Mouse (Mus musculus) splenic B cell, adult 2 months (primary cell): Measurements from ENCODE around the gene E030018B13Rik.

ENCODE experiments used
- DNase-seq: peaks from one replicate; pipeline ENCODE4 v3.0.0-alpha.2; 2011; ENCODE audit warnings: low read depth, low spot score
- H3K27me3 ChIP-seq: 2 replicates; pipeline ENCODE4 v1.6.1; 2012; ENCODE audit warnings: mild to moderate bottlenecking, low read length, moderate library complexity, mixed read lengths; ENCODE audit not compliant: control insufficient read depth, poor library complexity, insufficient read depth, severe bottlenecking
- H3K36me3 ChIP-seq: 2 replicates; pipeline ENCODE4 v1.6.1; 2012; ENCODE audit warnings: mild to moderate bottlenecking, low read length, moderate library complexity, mixed read lengths; ENCODE audit not compliant: control insufficient read depth, poor library complexity, insufficient read depth, severe bottlenecking

E030018B13Rik gene

DNA sequence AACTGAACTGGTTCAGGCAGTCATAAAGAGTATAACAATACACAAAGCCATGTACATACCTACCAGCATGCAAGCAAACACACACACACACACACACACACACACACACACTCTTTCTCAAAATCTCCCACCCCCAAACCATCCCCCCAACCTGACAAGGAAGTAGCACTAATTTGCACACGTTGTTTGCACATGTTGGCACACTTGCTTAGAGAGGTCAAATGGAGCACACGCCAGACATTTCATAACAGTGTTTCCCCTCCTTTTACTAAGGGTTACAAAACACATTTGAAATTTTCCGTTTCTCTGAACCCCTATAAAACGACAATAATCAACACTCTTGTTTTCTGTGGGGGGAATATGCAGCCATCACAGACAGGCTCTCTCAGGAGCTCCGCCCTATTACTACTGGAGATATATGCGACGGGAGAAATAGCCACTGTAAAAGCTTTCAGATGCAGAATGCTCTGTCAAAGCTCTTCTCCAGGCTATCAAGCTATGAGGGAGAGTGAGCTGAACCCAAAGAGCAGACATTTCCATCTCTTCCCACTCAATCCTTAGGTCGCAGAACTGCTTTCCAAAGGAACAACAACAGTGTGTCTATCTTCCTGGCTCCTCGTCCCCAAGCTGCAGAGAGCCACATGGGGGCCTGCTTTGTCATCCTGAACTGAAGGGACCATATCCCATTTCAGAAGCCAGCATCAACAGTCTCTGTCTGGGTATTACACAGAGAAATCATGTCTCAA, 12.8 kb upstream of the E030018B13Rik start:
- H3K36me3 ChIP-seq, result no peaks in the 10 kb centered on the region; the same call in 1 of the 2 replicates
- H3K27me3 ChIP-seq, result no peaks in the 10 kb centered on the region
- DNase-seq, result no peak

DNA sequence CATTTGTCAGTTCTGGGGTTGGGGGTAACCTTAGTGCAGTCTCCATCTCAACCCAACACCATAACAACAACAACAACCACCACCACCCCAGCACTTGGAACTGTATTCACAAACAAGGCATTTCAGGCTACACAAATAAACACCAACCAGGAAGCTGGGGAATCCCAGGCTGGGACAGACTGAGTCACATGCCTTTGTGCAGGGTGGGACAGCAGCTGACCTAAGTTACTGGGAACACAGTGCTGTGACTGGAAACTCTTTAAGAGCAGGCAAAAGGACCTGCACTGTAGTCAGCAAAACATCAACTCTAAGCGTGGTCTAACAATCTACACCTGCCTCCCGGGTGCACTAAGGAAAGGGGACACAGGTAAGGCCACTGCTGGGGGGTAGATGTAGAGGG, 11.5 kb upstream of the E030018B13Rik start:
- no peaks in the 10 kb centered on the region for H3K27me3 ChIP-seq
- DNase-seq, result no peak
- H3K36me3 ChIP-seq, result no peaks in the 10 kb centered on the region; the same call in 1 of the 2 replicates

DNA sequence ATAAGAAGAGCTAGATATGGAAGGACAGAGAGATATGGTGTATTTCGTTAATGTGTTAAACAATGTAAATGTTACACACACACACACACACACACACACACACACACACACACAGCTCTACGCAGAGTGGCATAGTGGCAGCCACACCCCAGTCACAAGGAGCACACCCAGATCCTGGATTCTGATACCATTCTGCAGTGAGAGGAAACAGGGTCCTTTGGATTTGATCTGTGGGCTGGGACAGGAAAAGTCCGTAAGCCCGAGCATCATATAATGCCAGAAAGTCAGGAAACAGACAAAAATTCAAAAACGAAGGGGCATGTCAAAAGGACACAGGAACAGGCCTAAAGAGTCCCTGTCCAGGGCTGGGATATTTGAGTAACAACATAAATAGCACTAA, 11.0 kb upstream of the E030018B13Rik start:
- DNase-seq, result no peak
- no peaks in the 10 kb centered on the region; the same call in 1 of the 2 replicates for H3K36me3 ChIP-seq
- H3K27me3 ChIP-seq, result no peaks in the 10 kb centered on the region

DNA sequence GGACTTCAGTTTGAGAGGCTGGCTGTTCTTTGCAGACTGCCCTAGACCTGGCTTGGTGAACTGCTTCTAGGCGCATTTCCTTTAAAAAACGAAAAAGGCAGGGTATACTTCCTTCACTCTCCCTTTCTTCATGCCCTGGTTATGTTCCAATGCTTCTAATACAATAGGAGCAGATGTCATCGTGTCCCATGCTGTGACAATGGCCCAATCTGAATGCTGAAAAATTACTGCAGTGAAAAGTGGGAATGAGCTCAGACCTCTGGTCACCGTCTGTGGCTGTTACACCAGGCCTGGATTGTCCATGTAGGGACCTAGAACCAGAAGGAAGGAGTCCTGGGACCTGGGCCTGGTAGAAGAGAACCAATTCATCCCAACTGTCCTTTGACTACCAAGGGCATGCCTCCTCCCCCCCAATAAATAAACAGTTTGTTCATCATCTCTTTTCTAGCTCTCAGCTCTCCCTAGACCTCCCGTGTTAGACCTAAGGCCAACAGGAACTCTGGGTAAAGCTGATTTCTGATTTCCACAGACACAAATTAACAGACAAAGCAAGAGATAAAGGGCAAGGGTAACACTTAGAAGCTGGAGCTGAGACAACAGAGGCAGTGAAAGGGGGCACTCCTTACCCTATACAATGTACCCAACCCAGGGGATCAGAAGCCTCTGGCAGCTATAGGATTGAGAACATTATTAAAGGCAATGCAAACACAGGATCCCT, 8.7 kb upstream of the E030018B13Rik start:
- no peak for DNase-seq
- no peaks in the 10 kb centered on the region for H3K27me3 ChIP-seq
- no peaks in the 10 kb centered on the region; the same call in 1 of the 2 replicates for H3K36me3 ChIP-seq

DNA sequence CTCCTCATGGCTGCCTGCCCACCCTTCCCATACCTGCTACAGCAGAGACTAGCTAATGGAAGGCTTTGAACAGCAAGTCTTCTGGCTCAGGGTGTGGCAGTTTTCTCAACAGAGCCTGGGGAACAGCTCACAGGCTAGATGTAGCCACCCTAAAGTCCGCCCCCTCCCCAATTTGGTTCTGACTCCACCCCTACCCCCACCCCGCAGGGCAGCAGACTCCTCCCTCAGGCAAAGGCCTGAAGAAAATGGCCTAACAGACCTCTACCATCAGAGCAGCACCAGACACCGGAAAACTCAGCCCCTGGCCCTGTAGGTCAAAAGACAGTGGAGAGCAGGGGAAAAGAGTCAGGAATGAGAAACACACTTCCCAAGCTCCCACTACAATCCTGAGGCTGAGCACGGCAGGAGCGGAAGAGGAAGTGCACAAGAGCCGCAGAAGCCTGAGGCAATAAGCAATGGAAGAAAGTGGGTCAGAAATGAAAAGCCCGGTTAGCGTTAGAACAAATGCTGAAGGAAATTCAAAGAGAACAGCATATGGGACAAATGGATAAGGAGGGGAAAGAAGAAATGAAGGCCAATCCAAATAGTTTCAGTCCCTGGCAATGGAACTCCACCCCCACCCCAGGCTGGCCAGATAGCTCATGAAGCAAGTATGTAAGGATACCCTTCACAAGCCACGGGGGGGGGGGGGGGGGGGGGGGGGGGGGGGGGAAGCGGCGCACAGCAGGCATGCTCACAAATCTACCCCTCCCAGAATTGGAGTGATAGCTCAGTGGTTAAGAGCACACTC, 8.0 kb upstream of the E030018B13Rik start:
- Histone ChIP-seq H3K27me3 (no peaks in the 10 kb centered on the region), H3K36me3 (no peaks in the 10 kb centered on the region; the same call in 1 of the 2 replicates)
- DNase-seq, result no peak

DNA sequence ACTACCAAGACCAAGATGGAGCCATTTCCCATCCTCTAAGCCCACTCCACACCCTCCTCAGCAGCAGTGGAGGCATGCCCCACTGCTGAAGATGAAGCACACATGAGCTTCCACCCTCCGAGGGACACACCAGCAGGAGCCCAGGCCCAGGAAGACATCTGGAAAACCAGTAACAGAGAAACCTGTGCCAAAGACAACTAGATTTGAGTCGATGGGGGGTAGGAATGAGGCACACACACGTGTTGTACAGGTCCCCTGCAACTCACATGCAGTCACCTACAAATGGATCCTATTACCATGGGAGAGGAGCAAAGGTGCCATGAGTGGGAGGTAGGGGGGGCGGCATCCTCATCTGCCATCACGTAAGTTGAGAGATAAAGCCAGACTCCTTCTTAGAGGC, 6.4 kb upstream of the E030018B13Rik start:
- H3K36me3 ChIP-seq, result no peaks in the 10 kb centered on the region; the same call in 1 of the 2 replicates
- DNase-seq, result no peak
- no peaks in the 10 kb centered on the region for H3K27me3 ChIP-seq

DNA sequence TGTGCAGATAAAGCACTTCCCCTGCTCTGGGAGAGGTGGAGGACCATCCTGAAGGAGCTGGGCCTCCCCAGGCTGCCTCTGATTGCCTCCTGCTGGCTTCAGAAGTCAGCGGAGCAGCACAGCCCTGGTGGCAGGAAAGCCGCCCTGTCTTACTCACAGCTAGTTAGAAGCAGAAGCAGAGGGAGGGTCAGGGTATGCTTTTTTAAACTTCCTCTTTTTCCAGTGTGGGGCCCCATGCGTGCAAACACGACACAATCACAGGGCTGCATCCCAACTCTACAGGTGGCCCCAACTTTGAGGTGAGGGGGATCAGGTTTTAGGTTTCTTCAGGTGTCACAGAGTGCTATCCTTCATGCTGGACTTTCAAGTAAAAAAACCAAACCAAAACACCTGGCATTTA, 5.7 kb upstream of the E030018B13Rik start:
- DNase-seq, result peak; percentile 75
- Histone ChIP-seq H3K36me3 (no peaks in the 10 kb centered on the region; the same call in 1 of the 2 replicates), H3K27me3 (no peaks in the 10 kb centered on the region)

DNA sequence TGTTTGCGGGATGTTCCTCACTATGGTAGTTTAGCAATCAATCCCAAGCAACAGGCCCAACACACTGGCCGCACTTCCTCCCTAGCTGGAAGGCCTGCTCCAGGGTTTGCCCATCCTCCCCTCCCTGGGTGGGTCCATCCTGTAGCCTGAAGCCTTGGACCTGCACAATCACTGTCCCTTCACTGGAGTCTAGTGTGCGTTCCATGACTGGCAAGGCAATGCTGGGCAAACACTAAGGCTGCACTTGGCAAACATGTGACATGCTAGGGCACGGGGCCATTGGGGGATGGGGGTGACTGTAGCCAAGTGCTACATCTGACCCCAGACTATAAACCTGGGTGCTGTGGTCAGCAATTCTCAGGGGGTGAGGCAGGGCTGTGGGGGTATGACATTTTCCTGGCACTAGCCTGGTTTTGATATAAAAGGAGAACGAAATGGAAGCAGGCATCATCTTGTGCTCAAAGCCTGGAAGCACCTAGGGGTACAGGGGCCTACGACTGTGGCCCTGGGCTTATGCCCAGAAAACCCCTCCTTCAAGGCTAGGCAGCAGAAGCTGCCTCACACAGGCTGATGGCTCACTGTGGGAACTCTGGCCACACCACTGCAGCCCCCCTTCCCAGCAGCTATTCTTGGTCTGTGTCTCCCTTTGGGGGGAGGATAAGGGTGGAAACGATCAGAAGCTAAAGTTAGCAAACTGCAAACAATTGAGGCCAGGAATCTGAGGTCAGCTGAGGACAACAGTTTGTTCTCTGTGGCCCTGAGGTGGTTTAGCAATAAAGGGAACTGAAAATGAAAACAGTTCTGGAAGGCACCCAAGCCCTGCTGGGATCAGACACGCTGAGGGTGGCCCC, 5.0 kb upstream of the E030018B13Rik start:
- Histone ChIP-seq H3K36me3 (no peaks in the 10 kb centered on the region), H3K27me3 (no peaks in the 10 kb centered on the region)
- peak; percentile 73 for DNase-seq

DNA sequence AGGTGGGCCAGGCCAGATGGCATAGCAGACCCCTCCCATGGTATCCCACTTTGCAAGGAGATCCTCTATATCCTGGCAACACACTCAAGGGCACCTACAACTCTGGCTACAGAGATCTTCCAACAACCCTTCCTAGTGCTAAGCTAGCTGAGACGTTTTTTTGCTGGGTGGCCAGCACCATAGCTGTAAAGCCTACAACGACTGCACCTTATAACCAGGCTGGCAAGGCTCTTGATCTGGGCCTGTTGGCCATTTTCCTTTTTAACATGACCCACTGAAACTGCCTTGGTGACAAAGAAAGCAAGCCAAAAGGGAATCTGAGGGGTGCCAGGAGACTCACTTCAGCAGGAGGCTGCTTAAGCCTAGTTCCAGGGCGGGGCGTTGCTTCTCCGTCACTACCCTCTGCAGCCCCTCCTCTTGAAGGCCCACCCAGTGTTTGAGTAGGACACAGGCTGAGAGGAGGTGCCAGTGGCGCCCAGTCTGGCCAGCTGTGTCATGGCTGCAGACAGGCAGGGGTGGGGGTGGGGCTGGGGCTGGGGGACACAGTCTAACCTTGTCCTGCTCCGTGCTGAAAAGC, 4.3 kb upstream of the E030018B13Rik start:
- Histone ChIP-seq H3K36me3 (no peaks in the 10 kb centered on the region; the same call in 1 of the 2 replicates), H3K27me3 (no peaks in the 10 kb centered on the region)
- DNase-seq, result peak; percentile 50

DNA sequence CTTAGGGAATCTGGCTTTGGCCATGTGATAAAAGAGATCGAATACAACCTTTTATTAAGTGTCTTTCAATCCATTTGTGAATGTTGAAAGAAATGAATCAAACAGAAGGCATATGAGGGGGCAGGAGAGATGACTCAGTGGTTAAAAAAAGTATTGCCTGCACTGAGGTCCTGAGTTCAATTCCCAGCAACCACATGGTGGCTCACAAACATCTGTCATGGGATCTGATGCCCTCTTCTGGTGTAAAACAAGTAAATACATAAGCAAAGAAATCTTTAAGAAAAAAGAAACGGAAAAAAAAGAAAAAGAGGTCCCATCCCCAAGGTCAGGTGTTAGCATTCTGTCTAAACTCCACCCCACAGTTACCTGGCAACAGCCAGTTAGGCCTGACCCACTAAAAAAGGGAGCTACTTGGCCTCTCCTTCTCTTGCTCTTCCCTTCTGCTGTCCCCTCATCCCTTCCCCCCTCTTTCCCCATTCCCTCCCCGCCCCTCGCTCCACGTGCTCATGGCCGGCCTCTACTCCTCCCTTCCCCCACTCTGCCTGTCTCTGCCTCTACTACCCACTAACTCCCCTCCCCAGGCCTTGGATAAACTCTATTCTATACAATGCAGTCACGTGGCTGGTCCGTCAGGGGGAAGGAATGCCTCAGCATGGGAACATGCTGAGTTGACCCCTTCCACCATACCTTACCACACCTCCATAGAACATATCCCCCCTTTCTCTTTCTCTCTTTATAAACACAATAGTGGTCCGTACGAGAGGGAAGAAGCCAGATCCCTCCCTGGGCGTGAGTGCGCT, 3.5 kb upstream of the E030018B13Rik start:
- Histone ChIP-seq H3K27me3 (no peaks in the 10 kb centered on the region), H3K36me3 (no peaks in the 10 kb centered on the region; the same call in 1 of the 2 replicates)
- no peak for DNase-seq

DNA sequence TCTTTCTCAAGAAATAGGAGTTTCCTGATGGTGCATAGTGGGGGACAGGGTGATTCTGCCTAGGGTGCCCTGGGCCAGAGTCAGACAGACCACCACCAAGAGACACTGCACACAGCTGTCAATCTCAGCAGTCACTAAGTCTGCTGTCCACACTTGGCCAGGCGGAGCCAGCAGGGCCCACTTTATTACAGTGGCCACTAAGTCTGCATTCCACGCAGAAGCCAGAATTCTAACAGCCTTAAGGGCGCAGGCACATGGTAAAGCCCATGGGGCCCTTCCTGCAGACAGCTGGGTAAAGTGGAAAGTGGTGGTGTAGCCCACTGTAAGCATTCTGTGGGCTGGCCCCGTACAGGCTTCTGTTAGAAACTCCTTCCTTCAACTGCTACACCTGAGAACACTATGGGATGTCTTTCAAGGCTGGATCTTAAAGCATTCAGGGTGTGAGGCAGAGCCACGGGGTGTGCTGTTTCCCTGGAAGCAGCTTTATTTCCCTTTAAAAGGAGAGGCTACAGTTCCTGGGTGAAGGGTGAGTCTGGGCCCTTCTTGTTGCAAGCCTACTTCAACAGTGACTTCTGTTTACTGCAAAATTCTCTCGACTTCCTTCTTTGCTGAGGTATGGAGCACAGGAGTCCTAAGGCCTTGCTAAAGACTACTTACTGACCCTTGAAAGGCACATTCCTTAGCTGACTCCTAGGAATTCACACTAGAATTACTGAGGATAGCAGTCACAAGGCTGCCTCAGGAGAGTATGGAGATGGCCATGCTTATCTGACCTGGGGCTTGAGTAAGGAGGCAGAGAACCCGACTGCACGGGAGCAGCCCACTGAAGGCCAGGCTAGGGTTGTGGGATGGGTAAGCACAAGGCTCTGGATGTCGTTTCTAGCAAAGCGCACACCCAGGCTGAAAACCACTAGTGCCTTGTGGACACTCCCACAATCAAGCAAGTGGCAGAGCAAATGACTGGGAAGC, 2.6 kb upstream of the E030018B13Rik start:
- Histone ChIP-seq H3K36me3 (no peaks in the 10 kb centered on the region; the same call in none of the 2 replicates), H3K27me3 (no peaks in the 10 kb centered on the region)
- no peak for DNase-seq

DNA sequence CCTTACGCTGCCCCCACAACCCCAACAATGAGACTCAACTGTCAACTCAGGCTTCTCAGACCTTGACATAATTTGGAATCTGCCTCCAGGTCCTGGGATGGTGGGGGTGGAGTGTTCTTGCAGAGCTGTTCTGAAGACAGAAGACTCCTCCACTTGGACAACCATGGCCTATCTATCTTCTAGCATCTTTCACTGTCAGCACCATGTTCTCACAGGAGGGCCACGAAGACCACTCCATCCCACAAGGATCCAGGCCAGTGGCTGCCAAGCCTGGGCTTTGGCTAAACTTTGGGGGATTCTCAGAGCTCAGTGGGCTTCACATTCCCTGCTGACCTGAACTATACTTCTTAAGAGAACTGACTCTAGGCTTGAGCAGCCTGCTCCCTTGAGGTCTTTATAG, 1.8 kb upstream of the E030018B13Rik start:
- no peaks in the 10 kb centered on the region; the same call in none of the 2 replicates for H3K36me3 ChIP-seq
- DNase-seq, result no peak
- no peaks in the 10 kb centered on the region for H3K27me3 ChIP-seq
